Mouse (Mus musculus) urinary bladder, adult 2 months (tissue): Measurements from ENCODE around the gene Ms4a4a. TPM values are rescaled to one million over a fixed set of nuclear protein-coding genes. Genes with fewer than 3 reads are reported as not detected.
"Not testable (repeated sequence)": the region's sequence is repeated elsewhere in the genome, so short reads cannot be mapped to it uniquely, and the experiment has no call there.

Experiments
- DNase-seq: peaks from one replicate; pipeline ENCODE4 v3.0.0; 2022; ENCODE audit warnings: low spot score
- polyA plus RNA-seq: library from polyadenylated mRNA; depleted of rRNA; stranded (reverse); fragments of >200 nt; gene quantifications from 2 replicates; pipeline ENCODE4 v1.2.3, GENCODE M21; 2012; rRNA removed

Gene Ms4a4a
- polyA plus RNA-seq = 3.4 and 3.8 TPM in 2 replicates

DNA sequence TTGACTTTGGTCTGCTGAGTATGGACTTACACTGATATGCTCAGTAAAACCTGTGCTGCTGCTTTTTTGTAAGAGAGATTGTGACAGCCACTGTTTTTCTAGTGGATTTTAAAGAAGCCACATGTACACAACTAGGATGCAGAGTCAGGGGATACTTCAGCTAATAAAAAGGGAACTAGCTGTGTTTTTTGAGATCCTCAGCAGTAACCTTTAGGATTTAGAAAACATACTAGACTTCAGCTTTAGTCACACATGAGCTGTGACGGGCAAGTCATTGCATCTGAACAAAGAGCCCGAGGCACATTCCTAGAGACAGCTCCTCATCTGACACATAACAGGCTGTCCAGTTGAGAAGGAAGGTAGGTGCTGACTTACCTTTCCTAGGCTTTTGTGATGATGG lies at the start of gene Ms4a4a:
Gene Ms4a4a, plus strand, starts transcription at position 251 of the 400 bp plus-strand sequence.
- no peak for DNase-seq

DNA sequence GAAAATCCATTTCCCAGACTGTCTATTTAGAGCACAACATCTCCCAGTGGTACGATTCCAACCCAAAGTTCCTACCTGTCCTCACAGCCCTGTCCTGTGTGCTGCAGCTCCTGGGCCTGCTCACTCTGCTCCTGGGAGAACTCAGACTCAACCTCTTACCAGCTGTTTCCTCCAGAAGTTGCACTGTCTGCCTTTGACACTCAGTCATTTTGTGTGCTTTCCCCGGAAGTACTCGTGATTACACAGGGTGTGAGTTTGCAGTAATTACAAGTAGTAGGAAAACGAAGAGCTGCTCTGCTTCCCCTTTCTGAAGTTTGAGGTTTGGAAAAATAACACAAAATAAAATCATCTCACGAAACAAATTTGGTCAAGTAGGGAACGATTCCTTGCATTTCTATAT lies 39.4 kb upstream of the Ms4a4a start, which contains the start of gene Ms4a7:
Gene Ms4a7, minus strand, starts transcription at position 215 of the 400 bp plus-strand sequence.
- DNase-seq = no peak

- no peak for DNase-seq
Observed at GRCm38 (mm10) chr19:11343147-11343546, 32.2 kb upstream of the Ms4a4a start.

GRCm38 (mm10) chr19:11343992-11344391 lies 31.3 kb upstream of the Ms4a4a start:
- DNase-seq = no peak

- no peak for DNase-seq
Observed at GRCm38 (mm10) chr19:11349698-11350481, 25.4 kb upstream of the Ms4a4a start.

- no peak for DNase-seq
Observed at GRCm38 (mm10) chr19:11351878-11352277, 23.4 kb upstream of the Ms4a4a start.

DNA sequence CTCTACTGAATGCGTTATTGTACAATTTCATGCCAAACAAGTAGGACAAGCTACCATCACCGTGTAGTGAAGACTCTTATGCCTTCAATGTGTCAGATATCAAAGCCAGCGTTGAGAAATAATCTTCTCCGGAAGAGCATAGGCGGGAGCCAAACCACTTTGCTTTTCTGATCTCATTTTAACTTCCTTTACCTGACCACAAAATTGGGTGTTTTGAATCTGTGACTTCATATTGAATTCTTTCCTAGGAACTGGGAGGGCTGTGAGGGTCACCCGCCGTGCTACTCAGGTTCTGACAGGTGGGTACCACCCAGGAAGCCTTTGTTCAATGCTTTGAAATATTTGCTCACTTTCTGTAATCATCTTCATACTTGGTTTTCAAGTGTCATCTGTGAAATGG lies 19.6 kb upstream of the Ms4a4a start:
- DNase-seq = no peak

DNA sequence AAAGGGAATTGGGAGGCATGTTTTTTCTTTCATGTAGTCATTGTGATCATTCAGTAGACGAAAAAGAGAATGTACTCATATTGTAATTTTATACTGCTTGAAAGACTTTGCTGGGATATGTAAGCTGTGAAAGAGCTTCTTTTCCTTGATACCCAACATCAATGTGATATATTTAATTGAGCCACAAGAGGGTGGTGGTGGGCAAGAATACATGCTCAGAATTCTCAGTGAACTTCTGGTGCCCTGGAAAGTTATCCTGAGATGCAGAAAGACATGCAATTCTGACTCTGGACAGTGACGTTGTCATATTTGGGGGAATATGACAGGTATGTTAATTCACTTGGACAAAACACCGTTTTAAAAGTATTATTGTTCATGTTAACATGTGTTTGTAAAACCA lies 15.2 kb upstream of the Ms4a4a start:
- no peak for DNase-seq

GRCm38 (mm10) chr19:11362002-11362401 lies 13.3 kb upstream of the Ms4a4a start:
- DNase-seq = no peak

DNA sequence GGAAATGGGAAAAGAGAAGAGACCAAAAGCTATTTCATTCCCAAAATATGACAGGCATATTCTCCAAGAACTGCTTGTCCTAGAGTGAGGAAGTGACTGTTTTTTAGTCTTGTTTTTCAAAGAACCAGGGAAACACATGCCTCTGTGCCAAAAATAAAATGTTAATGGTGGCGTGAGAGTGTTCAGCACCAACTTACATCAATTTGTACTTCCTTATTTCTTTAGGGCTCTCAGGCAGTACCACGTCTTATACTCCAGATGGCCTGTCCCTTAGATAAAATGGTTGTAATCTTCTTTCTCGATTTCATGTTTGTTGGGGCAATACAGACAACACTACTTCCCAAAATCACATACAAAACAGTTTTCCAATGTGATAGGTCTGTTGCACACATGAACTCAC lies 7.0 kb upstream of the Ms4a4a start:
- no peak for DNase-seq

DNA sequence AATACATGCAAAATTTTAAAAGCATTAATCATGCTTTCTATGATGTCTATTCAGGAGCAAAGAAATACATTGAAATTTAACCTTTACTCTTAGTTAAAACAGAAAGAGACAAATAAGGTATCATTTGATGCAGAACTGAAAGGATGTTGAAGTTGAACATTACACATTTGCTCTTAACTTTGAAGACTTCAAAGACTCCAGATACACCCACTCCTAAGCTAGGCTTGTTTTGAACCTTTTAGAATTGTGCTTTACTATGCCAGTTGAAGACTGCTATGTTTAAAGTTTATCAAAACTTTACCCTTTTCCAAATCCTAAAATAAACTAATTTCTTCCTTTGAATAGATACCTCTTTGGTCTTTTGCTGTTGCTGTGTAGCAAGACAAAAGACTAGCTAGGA lies 4.1 kb upstream of the Ms4a4a start:
- no peak for DNase-seq

GRCm38 (mm10) chr19:11376399-11376798 lies 1.1 kb downstream of the Ms4a4a start:
- DNase-seq = no peak

- no peak for DNase-seq
Observed at GRCm38 (mm10) chr19:11387109-11387508, 11.8 kb downstream of the Ms4a4a start.

DNA sequence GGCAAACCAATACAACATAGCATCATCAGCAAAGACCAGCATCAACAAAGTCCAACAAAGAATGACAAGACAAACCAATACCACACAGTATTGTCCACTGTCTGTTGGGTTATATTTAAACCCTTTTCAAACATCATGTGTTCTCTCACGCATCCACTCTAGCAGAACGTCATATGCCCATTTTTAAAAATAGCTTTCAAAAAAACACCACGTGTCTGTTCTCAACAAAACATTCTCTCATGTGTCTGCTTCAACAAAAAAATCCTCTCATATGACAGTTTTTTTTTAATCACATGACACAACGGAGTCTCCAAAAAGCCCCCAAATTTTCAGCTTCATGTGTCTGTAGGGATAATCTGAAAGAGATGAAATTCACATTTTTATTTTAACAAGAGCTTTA lies 12.4 kb downstream of the Ms4a4a start:
- no peak for DNase-seq

DNA sequence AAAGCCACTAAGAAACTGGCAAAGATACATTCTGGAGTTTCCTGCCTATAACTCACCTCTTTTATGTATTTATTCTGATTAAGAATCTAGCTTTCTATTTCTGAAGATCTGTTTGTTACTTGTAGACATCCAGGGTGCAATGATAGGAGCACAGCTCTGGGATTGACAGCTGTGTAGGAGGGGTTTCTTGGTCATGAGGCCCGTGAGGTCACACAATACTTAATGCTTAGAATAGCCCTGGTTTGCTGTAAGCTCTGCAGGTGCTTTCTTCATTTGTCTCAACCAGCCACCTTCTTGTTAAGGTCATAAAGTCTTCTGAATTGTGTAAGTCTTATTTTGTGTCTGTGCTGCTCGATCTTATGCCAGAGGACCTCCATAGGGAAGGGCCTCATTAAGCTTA lies 13.6 kb downstream of the Ms4a4a start:
- no peak for DNase-seq

DNA sequence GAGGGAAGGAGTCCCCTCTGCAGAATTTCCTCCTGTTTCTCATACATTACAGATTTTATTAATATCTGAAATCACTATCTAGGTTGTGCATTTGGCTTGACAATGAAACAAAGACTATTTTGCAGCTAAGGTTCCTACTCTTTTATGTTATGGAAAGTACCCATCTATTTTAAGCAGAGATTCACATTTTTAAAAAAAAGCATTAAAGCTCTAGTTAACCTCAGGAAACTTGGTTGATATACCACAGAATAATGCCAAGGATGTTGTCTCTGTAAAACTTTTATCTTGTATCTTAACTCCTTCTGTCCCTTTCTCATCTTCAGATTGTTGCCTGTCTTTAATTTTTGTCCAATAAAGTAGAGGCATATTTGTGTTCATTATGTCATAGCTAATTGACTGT lies 20.4 kb downstream of the Ms4a4a start:
- DNase-seq = no peak

- DNase-seq = no peak
Observed at GRCm38 (mm10) chr19:11404527-11404926, 29.2 kb downstream of the Ms4a4a start, which contains the start of gene Ms4a4c. TSS of gene Ms4a4c (plus strand) at chr19:11404770.

GRCm38 (mm10) chr19:11407428-11407827 lies 32.1 kb downstream of the Ms4a4a start:
- no peak for DNase-seq

DNA sequence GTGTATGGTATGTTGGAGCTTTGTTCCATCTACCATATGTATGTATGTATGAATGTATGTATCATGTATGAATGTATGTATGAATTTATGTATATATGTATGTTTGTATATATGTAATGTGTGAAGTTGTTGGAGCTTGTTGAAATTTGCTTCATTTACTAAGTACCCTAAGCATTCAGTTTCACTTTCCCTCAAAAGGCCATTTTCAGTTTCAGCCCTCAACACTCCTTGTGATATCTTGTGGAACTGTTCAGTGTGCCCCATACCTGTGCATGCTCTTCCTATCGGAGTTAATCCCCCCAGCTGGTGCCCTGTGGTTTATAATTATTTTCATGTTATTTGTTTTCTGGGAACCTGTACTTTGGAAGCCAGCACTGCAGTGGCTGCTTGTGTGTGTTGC lies 33.3 kb downstream of the Ms4a4a start:
- DNase-seq = no peak

DNA sequence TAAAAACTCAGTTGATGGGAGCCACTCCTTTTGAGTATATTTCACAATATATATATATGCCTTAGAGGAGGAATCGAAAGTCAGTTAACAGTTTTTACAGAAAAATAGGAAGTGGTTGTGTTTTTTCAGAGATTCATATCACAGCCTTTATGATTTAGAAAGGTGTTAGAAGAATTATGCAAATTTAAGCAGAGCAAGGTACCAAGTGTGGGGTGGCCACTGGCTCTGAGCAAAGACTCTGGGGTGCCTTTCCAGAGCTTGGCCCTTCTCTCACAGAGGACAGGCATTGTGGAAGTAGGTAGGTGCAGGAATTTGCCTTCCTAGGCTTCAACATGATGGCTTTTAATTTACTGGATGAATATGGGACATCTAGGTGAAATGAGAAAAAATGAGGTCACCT lies 36.3 kb downstream of the Ms4a4a start:
- DNase-seq = no peak

GRCm38 (mm10) chr19:11414084-11414483 lies 38.8 kb downstream of the Ms4a4a start:
- DNase-seq = no peak

DNA sequence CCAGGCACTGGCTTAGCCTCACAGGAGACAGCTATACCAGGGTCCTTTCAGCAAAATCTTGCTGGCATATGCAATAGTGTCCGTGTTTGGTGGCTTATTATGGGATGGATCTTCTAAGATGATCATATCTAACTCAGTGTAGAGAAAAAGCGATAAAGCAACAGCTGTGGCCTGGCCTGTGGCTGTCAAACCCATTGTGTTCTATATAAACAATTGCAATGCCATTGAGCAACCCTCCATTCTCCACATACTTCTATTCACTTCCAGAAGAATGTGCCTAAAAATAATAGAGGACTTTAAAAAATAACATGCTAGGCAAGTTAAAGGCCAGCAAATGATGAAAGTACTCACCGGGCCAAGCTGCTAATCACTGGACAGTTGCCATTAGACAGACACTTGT lies 40.3 kb downstream of the Ms4a4a start:
- no peak for DNase-seq

DNA sequence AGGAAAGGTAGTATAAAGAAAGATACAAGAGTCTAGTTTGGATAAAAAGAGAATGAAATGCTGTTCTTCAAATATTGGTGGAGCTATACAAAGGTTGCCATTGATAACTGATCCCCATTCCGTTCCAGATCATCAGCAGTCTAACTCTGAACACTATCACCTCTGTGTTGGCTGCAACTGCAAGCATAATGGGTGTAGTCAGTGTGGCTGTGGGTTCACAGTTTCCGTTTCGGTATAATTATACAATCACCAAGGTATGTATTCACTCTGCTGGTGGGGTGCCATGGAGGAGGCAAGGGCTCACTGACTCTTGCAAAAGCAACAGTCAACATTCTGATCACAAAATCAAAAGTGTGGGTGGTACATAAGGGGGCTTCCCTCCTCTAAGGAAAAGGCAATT lies 43.5 kb downstream of the Ms4a4a start:
- not testable (repeated sequence) for DNase-seq

GRCm38 (mm10) chr19:11431209-11431608 lies 55.9 kb downstream of the Ms4a4a start:
- not testable (repeated sequence) for DNase-seq
